Mouse (Mus musculus) thymus, postnatal 4 days (tissue): Measurements from ENCODE around the gene Shisa5.

ENCODE experiments used
- DNase-seq: peaks from one replicate; pipeline ENCODE4 v3.0.0; 2021

Shisa5 gene

DNA sequence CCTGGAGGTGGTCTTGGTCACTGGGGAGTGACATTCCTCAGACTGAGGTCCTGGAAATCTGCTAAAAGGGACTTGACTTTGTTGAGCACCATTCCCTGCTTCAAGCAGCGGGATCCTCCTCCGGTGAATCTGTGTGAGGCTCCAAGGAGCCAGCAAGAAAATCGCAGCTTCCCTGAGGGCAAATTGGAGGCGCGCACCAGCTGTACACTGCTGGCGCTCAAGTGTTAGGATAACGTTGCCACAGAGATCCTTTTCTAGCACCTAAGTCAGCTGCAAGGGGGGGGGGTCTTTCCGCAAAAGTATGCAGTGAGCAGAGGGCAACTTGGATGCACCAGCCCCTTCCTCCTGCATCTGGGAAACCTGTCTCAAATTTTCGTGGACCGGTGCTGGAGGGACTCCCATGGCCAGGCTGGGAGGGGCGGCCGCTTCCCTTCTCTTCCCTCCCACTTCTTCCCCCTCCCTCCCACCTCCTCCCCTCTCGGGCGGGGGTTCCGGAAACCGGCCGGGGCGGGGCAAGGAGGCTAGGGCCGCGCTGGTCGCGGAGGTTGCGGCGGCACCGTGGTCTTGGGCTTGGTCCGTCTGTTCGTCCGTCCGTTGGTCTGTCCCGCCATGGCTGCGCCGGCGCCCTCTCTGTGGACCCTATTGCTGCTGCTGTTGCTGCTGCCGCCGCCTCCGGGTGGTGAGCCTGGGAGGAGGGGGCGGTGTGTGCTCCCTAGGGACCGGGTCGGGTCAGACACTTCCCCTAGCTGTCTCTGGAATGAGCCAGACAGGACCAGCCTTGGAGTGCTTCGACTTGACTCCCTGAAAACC, at the start of gene Shisa5:
Gene Shisa5 (plus strand): TSS at position 480 of the 810 bp plus-strand sequence.
- peak; percentile 81 for DNase-seq

DNA sequence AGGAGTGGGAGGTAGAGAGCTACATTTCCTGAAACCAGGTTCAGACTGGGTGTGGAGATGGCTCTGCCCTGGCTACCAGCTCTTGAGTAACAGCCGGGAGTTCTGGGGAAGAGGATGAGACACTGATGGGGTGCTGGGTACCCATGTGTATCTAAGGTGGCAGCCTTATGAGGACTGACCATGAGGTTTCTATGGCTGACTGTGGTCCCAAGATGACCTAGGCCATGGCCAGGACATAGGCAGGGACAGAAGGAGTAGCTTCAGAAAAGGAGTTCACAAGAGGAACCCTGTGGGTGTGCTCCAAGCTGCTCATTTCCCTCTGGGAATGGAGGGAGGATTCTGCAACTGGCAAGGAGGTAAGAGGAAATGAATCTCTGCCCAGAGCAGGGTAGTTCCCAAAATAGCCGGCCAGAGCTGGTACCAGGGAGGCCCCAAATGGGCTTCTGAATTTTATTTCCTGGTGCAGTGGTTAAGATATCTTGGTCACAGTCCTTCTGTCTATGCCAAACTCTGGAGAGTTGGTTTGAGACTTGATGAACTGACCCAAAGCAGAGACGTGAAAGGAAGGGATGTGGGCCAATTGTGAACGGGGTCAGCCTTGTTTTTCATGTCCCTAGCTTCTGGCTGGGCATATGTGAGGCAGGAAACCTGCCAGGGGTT, 48.4 kb upstream of the Shisa5 start:
- no peak for DNase-seq

DNA sequence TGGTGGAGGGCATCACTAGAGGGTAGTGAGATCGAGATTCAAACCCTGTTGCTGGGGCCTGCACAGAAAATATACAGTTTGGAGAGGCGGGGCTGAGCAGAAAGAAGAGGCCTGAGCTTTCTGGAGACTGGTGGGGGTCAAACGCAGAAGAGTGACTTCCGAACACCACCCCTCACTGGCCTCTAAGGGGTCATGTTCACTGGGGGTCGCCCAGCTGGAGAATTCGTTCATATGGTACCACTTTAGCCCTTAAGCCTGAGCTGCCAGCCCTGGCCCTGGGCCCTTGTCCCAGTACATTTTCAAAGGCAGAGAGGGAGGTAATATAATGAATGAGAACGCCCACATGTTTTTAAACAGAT, 47.9 kb upstream of the Shisa5 start:
- no peak for DNase-seq

DNA sequence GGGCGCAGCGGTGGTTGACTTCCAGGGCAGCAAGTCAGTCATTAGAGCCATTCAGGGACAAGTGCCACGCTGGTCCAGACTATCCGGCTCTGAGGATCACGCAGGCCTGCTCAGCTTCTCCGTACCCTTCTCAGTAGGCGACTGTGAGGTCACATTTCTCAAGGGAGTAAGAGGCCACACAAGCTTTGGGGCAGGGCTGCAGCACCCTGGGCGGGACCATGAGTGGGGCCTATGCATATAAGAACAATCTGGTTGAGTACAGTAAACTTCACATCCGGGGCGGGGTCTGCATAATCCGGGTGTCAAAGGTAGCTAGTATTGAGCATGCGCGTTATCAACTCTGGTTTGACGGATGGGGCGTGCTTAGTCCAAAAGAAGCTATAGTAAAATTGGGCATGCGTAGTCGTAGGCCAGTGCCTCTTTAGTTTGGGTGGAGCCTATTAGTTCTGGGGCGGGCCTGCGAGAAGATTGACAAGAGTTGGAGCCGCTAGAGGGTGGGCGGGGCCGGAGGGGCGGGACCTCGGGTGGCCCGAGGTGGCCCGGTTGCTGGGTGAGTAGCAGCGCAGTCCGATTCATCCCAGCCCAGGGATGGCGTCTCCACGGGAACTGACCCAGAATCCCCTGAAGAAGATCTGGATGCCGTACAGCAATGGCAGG, 46.8 kb upstream of the Shisa5 start, which contains the start of gene Pfkfb4:
Gene Pfkfb4 (plus strand): TSS at position 351 of the 657 bp plus-strand sequence.
- DNase-seq: peak; percentile 92

DNA sequence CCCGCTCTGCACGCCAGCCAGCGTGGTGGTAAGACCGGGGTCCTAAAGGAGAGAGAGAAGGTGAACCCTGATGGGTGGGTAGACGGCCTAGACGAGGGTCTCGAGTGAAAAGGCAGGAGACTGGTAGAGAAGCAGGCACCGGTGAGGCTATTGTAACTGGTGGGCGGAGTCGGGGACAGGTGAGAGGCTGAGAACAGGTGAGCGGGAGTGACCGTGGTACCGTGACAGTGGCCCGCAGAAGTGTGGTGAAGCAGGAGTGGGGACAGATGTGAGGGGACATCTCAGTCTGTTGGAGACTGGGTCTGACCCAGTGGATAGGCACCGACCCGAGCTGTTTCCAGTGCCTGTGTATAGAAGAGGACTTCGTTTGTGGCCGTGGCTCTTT, 46.3 kb upstream of the Shisa5 start:
- DNase-seq: no peak

DNA sequence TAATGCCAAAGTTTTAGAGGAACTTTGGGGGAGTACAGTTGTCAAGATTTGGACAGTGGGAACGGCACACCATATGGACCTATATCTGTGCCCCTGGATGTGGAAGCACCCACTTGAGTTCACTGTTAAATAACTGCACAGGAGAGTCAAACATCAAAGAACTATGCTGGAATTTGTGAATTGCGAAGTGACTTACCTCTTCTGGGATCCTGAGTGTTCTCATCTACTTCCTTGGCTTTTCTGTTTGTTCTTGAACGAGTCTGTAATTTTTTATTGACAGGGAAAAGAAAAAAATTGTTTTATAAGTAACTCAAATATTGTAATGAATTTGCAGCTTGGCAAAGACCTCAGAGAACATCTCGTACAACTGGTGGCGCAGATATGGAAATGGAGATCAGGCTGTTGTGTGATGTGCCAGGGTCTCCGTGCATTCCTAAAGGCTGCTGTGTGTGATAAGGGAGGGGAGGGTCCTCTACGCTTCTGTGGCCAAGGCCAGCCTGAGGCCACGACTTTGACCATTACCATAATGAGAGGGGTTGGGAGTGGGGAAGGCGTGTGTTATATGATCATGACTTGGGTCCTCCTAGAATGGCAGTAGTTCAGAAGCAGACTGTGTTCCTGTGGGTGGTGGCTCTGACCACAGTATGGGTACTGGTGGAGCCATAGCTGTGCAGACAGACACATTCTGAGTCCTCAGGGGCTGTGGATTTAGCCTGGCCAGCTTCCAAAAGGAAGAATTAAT, 45.6 kb upstream of the Shisa5 start:
- no peak for DNase-seq

DNA sequence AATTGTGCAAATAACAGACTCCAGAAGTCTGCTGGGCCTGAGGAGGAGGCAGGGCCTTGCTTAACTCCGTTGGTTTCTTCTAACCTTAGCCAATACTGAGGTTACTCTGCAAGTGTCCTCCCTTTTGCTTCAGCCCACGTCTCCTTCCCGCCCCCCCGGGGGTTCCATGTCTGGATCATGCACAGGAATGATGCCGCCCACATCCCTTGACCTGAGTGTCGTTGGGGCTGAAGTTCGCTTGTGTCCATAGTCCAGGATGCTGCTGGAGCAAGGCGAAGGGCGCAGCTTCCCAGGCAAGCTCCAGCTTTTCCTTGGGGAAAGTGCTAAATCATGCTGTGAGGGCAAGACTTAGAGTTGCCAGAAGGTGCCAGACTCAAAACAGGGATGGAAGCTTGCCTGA, 42.0 kb upstream of the Shisa5 start:
- no peak for DNase-seq

DNA sequence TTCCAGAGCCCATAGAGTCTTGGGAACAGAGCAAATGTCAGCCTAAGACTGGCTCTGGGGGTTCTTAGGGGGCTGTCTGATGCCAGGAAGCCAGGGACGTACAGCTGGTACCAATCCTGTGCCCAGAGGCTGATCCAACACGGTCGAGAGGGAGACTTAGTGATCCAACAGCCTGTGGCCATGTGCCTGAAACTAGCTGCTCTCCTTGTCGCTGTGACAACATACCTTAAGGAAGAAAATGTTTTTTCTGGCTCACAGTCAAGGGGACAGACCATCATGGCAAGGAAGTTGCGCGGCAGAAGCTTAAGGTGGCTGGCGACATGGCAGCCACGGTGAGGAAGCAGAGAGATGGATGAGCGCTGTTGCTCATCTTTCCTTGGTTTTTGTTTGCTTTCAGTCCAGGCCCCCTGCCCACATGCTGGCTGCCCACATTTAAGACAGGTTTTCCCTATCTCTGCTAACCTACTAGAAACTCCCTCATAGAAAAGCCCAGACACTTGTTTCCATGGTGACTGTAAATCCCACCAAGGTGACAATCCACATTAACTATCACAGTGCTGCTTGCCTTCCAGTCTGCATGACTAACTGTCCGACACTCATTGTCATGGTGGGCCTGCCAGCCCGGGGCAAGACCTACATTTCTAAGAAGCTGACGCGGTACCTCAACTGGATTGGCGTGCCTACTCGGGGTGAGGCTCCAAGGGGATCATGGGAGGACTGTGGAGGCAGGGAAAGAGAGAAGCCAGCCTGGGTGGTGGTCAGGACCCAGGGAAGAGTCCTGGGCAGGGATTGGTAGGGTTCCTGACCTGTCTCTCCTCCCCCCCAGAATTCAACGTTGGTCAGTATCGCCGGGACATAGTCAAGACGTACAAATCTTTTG, 39.8 kb upstream of the Shisa5 start:
- no peak for DNase-seq

DNA sequence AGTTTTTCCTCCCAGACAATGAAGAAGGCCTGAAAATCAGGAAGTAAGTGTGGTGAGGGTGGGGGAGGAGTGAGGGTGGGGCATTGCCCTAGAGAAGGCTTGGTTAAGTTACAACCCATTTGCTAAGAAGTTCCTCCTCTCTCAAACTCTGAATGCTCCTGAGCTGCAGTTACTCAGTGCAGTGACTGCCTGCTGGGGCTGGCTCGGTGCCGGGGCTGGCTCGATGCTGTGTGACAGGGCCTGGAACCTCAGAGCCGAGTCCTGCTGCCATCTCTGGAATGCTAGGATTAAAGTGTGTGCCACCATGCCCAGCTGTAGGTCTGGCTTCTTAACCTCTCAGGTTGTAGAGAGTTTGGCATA, 39.2 kb upstream of the Shisa5 start:
- no peak for DNase-seq

DNA sequence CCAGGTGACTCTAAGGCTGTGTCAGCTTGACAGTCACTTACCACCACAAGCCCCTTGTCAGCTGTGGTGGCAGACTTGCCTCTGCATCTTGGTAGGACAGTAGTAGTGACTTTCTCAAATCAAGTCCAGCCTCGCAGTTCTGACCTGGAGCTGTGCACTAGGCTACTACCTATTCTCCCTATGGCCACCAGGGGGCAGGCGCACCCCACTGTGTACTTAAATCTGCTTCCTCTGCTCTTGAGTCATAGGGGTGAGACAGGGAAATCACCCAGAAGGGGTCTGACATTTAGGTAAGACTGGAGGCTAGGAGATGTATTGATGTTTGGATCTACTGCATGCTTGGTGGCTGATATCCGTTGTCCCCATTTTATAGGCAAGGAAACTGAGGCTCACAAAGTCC, 37.6 kb upstream of the Shisa5 start:
- DNase-seq: peak; percentile 75

DNA sequence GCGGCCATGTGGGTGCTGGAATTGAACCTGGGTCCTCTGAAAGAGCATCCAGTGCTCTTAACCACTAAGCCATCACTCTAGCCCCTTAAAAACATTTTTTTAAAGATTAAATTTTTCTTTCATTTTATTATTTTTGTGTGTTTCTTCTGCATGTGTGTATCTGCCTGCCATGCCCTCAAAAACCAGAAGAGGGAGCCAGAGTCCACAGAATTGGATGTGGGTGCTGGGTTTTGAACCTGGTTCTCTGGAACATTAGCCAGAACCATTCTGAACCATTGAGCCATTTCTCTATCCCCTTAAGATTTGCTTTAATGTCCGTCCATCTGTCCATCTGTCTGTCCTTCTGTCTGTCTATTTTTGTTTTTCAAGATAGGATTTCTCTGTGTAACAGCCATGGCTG, 35.2 kb upstream of the Shisa5 start:
- DNase-seq: peak; percentile 73

DNA sequence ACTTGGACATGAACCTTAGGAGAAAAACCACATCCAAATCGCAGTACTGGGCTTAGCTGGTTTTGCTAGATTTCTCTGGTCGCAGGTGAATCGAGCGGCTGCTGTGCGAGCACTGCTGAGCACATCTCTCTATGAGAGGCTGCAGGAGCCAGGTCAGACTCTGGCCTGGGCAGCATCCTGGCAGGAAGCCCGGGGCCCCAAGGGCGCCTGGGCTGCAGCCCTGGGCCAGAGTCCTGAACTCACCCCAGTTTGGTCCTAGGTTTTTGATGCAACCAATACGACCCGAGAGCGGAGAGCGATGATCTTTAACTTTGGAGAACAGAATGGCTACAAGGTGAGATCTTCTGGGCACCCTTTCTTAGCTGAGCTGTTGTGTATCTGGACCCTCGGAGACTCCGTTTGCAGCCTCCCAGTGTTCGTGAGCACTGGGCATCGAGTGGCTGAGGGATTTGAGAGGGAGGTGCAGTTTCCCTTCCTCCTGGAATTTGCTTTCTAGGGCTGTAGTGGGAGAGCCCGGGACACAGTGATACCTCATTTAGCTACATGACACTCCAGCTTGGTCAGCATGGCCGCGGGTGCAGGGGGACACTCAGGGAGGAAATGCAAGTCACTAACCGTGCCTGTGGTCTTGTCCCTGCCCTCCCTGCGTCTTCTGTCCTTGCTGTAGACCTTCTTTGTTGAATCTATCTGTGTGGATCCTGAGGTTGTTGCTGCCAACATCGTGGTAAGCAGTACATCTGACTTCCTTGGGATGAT, 31.2 kb upstream of the Shisa5 start:
- no peak for DNase-seq

DNA sequence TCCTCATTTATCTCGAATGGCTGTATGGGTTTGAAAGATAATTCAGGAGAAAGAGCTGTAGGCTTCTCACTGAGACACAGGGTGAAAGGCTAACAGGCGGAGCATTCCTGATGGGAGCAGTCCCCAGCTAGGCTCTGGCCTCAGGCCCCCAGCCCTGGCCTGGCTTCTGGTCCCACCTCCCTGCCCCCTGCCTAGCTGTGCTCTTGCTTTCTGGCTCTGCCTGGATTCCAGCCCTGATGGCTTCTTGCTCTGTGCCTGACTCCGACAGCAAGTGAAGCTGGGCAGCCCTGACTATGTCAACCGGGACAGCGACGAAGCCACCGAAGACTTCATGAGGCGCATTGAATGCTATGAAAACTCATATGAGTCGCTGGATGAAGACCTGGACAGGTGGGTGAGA, 30.3 kb upstream of the Shisa5 start:
- no peak for DNase-seq

DNA sequence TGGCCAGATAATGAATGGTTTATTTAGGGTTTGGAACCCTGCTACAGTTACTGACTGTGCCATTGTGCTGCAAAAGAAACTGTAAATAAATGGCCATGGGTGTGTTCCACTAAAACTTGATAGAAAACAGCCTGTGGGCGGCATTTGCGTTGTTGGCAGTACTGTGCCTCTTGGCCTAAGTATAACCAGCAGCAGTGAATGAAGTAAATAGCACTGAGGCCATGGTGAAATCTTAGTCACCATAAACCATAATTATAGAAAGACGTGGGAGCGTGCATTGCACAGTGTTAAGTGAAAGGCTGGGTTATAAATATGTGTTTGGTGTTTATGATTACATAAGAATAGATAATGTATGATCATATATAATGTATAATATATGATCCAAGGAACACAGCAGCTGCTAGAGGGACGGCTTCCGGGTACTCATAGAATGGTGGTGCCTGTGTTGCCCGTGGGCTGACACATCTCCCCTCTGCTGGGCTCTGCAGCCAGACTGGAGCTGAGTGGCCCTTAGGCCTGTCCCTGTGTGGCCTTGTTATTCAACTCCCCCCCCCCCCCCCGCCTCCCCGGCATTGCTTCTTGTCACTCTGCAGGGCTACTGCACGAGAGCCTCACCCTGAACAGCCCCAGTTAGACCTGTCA, 29.2 kb upstream of the Shisa5 start:
- DNase-seq: no peak

DNA sequence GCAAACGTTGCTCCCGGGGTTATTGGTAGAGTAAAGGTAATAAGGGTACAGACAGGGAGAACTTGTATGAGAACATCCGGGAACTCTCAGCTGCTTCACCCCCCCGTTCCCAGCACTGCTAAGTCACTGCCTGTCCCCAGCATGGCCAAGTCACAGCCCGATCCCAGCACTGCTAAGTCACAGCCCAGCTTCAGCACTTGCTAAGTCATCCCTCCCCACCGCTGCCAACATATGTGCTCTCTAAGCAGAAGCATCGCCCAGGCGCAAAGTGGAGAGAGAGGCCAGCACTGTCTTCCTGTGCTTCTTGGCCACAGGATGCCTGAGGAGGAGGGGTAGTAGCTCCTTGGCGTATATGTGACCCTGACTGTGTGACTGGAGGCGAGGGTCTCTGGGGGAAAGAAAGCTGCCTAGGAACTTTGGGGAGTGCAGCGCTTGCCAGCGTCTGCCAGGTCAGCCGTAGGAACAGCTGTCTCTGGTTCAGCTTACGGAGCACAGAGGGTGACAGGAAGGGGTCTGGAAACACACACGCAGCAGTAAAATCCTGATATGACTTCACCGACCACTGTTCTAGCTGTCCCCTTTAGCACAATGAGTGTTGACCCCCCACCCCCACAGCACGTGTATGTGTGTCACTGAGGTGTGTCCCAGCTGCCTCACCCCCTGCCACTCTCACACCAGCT, 28.6 kb upstream of the Shisa5 start:
- DNase-seq: peak; percentile 43

DNA sequence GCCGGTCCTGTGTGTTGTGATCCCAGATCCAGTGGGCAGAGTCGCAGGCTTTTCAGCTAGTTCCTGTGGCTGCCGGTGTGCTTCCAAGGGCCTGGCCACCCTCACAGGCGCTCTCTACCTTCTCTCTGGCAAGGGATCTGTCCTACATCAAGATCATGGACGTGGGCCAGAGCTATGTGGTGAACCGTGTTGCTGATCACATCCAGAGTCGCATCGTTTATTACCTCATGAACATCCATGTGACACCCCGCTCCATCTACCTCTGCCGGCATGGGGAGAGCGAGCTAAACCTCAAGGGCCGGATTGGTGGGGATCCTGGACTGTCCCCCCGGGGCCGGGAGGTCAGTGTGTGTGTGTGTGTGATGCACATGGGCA, 28.1 kb upstream of the Shisa5 start:
- DNase-seq: no peak

DNA sequence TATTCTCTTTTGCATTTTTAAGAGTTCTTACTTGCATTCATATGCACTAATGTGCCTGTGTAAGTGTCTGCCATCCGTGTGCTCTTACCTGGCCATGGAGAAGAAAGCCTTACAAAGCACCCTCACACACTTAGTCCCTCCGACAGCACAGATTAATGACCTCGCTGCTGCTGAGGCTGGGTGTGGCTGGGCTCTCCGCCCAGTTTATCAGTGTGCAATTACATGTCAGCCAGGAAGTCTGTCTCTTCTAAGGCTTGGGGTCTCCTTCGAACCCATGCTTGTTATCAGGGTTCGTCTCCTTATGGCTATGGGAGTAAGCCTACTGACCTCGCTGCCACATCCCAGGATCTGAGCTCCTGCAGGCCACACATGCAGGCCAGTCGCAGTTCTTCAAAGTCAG, 23.0 kb upstream of the Shisa5 start:
- DNase-seq: no peak

DNA sequence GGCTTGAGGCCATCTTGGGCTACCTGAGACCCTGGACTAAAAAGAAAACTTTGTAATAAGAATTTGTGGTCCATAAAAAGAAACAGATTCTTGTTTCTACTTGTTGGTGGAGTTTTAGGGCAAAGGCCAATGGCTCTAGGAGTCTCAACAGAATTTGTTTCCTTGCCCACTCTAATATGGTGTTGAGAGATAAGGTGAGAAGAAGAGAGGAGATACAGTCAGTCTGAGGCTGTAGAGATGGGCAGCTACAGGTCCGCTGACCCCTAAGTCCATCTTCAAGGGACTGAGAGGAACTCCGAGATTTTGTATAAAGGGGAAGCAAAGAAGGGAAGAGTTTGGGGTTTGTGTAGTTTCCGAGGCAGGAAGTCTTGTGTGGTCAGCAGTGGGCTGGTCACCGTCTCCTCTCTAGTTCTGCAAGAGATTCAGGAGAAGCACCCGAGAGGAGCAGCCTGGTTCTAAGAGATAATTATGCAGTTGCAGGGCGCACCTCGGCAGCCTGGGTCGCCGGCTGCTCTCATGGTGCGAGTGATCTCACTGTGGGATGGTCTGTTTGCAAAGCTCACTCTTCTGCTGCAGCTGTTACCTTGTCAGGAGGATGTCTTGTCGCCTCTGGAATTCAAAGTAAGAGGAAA, 21.3 kb upstream of the Shisa5 start:
- no peak for DNase-seq

DNA sequence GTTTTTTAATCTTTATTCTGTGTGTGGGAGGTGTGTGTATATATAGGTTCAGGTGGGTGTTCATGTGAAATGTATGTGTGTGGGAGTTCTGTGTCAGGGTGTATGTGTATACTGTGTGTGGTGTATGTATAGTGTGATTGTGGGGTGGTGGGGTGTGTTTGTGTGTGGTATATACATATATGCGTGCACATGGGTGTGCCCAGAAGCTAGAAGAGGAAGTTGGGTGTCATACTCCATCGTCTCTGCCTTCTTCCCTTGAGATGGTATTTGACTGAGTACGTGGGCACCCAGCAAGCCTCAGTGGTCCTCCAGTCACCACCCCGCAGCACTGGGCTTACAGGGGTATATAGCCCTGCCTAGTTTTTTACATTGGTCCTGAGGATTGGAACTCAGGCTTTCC, 16.9 kb upstream of the Shisa5 start:
- DNase-seq: peak; percentile 5
